Mouse (Mus musculus) mammary gland, adult 2 months (tissue): Measurements from ENCODE around the gene Parp2. TPM values are rescaled to one million over a fixed set of nuclear protein-coding genes. Genes with fewer than 3 reads are reported as not detected.

Experiments
- polyA plus RNA-seq: library from polyadenylated mRNA; depleted of rRNA; stranded (reverse); fragments of >200 nt; gene quantifications from 2 replicates; pipeline ENCODE4 v1.2.3, GENCODE M21; 2012; ENCODE audit warnings: low replicate concordance; rRNA removed

The Parp2 gene
- polyA plus RNA-seq = 13.0 and 34.5 TPM in 2 replicates

GRCm38 (mm10) chr14:50807487-50808072, at the start of gene Parp2, which contains the start of gene Ccnb1ip1:
Gene Parp2, plus strand, starts transcription at chr14:50807841.
Gene Ccnb1ip1, minus strand, starts transcription at chr14:50807732.

GRCm38 (mm10) chr14:50785251-50785637, 22.4 kb upstream of the Parp2 start, which contains the start of gene Ttc5:
Gene Ttc5, minus strand, starts transcription at chr14:50785519.

GRCm38 (mm10) chr14:50869889-50870804, 62.5 kb downstream of the Parp2 start, which contains the start of gene Tep1:
Gene Tep1, minus strand, starts transcription at chr14:50870560.

Other genes with a start within 250 kb of the Parp2 start
- not detected in 2 replicates for gene Olfr744, start 193.0 kb upstream of the Parp2 start, polyA plus RNA-seq
- not detected in 2 replicates for gene Olfr745, start 168.5 kb upstream of the Parp2 start, polyA plus RNA-seq
- not detected in 2 replicates for gene Olfr746, start 160.8 kb upstream of the Parp2 start, polyA plus RNA-seq
- gene Olfr747, start 114.6 kb upstream of the Parp2 start, polyA plus RNA-seq = not detected in 2 replicates
- gene Olfr748, start 100.5 kb upstream of the Parp2 start, polyA plus RNA-seq = not detected in 2 replicates
- not detected in 2 replicates for gene Olfr749, start 62.7 kb upstream of the Parp2 start, polyA plus RNA-seq
- 22.2 and 29.4 TPM in 2 replicates for gene Ttc5, start 22.3 kb upstream of the Parp2 start, polyA plus RNA-seq
- gene Ccnb1ip1, start 109 bp upstream of the Parp2 start, polyA plus RNA-seq = not detected in 2 replicates
- gene Tep1, start 62.7 kb downstream of the Parp2 start, polyA plus RNA-seq = 42.0 and 46.3 TPM in 2 replicates
- 2.2 and 24.0 TPM in 2 replicates for gene Klhl33, start 89.7 kb downstream of the Parp2 start, polyA plus RNA-seq
- 91.2 and 179 TPM in 2 replicates for gene Osgep, start 117.1 kb downstream of the Parp2 start, polyA plus RNA-seq
- 32.1 and 70.1 TPM in 2 replicates for gene Apex1, start 117.1 kb downstream of the Parp2 start, polyA plus RNA-seq
- 100 and 139 TPM in 2 replicates for gene Pip4p1, start 123.0 kb downstream of the Parp2 start, polyA plus RNA-seq
- gene Pnp, start 123.2 kb downstream of the Parp2 start, polyA plus RNA-seq = 32.2 and 73.1 TPM in 2 replicates
- gene Gm49342, start 136.7 kb downstream of the Parp2 start, polyA plus RNA-seq = 13.4 and 26.9 TPM in 2 replicates
- gene Pnp2, start 148.2 kb downstream of the Parp2 start, polyA plus RNA-seq = 1.5 and 3.5 TPM in 2 replicates
- gene Rnase10, start 199.9 kb downstream of the Parp2 start, polyA plus RNA-seq = 0.38 and 0.83 TPM in 2 replicates
- not detected in 2 replicates for gene Rnase9, start 234.0 kb downstream of the Parp2 start, polyA plus RNA-seq
- not detected in 2 replicates for gene Rnase11, start 242.3 kb downstream of the Parp2 start, polyA plus RNA-seq
- gene Rnase12, start 249.8 kb downstream of the Parp2 start, polyA plus RNA-seq = not detected in 2 replicates